Mouse (Mus musculus): ENCODE data around the gene Wdr93.

Gene Wdr93

GRCm38 (mm10) chr7:79744585-79744984 is 1.6 kb downstream of the Wdr93 start:
- intact Hi-C loops (cut with DNase I): loop anchor here (5.0 kb wide), 1 partner anchor 43 kb away; no protein-coding TSS in a partner anchor

DNA sequence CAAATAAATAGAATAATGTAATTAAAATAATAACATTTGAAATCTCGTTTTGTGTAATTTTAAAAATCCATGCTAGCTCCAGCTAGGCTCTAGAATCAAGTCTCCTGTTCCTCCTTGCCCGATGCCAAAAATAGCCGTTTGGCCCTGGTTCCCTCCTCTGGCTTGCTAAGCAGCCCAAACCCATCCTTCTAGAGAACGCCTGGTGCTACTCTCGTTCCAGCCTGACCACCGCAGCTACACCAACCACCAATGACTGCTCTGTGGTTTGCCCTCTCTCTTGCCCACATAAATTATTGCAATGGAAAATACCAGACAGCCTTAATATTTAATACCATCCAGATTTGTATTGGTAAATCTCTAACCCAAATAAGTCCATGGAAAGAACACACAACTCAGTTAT is 4.7 kb downstream of the Wdr93 start:
- intact Hi-C loops (cut with DNase I): no loop called here

DNA sequence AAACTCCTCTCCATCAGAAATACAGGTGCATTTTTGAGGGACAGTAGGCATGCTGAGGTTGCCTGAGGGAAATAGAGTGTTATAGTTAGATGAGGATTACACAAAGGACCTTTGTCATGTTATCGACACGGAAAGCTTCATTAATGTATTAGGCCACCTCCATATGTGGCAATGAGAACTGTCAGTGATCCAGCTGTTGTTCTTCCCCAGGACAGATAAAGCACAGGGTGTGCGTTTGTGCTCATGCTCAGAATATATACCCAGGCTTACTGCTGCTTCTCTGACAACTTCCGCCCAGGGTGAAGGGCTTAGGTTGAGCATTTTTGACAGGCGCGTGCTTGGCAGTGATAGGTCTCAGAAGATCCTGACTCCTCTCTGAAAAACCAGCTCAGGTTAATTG is 6.5 kb downstream of the Wdr93 start:
- intact Hi-C loops (cut with DNase I): no loop called here

DNA sequence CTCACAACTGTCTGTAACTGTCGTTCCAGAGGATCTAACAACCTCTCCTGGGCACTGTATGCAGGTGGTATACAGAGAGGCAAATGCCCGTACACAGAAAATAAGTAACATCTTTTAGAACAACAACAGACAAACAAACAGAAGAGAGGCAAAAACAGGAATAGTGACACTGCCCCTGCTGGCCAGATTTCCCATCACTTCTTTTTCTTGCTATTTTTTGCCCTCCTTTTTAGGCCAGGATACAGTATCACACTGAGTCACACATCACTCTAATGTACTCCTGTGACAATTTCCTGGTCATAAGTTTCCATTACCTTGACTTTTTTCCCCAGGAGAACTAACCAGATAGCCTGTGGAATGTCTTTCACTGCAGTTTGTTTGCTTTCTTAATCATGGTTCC is 13.4 kb downstream of the Wdr93 start:
- intact Hi-C loops (cut with DNase I): no loop called here

- intact Hi-C loops (cut with DNase I): no loop called here
Observed at GRCm38 (mm10) chr7:79758176-79758575, 15.2 kb downstream of the Wdr93 start.

DNA sequence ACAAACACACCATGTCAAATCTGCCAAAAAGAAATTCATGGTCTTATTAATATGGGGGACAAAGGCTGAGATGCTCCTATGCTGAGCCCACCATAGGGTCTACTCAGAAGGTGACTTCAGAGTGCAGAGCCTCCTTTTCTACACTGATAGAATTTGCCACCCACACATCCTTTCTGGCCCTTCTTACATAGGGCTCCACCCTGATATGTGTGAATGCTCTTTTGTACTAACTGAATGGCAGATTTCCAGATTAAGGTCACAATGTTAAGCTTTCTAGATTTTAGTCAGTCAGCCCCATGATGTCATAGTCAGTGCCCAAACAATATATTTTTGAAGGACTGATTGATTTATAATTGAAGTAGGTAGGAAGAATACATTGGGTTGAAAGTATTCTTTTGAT is 16.8 kb downstream of the Wdr93 start:
- intact Hi-C loops (cut with DNase I): no loop called here

DNA sequence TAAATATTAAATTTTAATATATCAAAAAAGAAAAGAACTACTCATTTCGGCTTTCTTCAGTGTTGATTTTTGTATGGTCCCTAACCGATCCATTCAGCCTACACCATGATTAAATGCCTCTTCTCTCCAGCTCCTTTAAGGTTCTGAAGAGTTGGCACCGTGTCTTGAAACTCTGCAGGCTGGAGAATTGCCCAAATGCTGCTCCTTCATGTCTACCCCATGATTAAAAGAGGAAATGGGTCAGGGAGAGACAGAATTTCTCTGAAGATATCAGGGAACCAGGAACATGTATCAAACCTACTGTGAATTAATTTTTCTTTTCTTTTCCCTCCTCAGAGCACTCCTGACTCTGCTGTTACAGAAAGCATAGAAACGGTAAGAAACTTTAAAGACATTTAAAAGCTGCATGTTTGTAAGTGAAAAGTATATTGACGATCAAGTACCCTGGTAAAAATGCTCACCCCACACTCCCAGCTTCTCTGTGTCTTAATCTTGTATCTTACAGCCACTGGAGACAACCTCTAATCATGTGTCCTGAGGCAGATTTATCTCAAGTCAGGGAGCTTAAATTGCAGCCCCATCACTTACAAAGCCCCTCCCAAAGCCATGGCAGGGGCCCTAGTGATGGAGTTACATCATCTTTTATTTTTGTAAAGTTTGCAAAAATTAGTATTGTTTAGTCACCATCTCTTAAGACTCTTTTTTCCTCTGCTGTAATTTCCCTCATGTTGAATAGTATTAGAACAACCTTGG is 18.3 kb downstream of the Wdr93 start:
- intact Hi-C loops (cut with DNase I): no loop called here

- intact Hi-C loops (cut with DNase I): no loop called here
Observed at GRCm38 (mm10) chr7:79762106-79762505, 19.1 kb downstream of the Wdr93 start.

DNA sequence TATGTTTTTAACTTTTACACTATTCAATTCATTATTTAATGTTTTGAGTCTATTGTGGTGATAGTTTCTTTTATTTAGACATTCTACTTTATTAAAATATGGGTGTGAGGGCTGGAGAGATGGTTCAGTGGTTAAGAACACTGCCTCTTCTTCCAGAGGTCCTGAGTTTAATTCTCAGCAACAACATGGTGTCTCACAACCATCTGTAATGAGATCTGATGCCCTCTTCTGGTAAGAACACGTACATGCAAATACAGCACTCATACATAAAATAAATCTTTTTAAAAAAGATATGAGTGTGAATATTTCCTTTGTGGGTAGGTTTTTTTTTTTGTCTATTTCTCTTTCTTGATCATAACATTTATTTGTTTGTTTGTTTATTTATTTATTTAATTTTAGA is 23.0 kb downstream of the Wdr93 start:
- intact Hi-C loops (cut with DNase I): no loop called here

DNA sequence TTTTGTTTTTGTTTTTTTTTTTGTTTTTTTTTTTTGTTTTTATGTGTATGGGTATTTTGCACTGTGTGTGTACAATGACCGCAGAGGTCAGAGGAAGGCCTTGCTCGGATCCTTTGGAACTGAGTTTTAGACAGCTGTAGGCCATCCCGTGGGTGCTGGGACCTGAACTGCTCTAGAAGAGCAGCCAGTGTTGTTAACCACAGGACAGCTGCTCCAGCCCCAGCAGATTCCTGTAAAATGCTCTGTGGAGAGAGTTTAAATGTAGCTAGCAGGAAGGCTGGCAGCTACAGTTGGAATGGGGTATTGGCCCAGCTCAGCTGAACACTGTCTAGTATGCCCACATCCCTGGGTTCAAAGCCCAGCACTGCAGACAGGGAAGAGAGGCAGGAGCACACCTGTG is 26.7 kb downstream of the Wdr93 start:
- intact Hi-C loops (cut with DNase I): no loop called here

DNA sequence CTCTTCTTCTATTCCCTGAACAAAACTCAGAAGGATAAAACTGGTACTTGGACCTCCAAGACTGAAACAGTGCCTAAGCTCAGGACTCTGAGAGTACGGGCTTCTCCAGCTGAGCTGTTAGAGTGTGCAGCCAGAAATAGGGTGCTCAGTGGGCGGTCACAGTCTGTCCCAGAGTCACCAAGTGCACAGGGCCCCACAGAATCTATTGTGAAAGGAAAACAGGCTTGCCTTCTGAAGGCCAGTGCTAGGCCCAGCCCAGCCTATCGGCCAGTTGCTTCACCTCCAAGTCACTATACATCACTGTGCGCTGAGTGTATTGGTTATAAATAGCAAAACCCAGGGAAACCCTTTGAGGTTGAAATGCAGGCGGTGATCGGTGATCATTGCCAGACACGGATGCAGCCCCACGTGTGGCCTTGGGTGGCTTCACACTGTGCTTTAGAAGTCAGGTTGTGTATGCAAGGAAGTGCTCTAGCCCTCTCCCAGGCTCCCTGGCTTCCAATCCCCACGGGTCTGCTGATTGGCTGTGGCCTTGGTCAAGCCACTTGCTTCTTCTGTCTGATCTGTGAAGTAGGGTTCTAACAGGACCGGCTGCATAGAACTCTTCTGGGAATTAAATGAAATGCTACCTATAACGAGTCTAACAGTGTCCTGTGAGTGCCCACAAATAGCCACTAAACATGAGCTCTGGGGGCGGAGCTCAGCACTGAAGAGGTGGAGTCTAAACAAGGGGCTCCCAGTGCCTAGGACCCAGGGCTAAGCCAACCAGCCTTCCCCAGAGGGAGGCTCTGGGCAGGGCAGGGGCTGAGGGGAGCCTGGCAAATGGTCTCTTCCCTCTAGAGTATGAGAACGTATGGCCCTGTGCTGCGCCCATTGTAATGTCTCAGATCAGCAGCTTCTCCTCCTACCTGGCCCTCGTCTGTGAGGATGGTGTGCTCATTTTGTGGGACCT is 28.9 kb downstream of the Wdr93 start:
- intact Hi-C loops (cut with DNase I): no loop called here

GRCm38 (mm10) chr7:79780647-79781626 is 38.0 kb downstream of the Wdr93 start:
- intact Hi-C loops (cut with DNase I): no loop called here

- intact Hi-C loops (cut with DNase I): no loop called here
Observed at GRCm38 (mm10) chr7:79781826-79782515, 39.0 kb downstream of the Wdr93 start.

DNA sequence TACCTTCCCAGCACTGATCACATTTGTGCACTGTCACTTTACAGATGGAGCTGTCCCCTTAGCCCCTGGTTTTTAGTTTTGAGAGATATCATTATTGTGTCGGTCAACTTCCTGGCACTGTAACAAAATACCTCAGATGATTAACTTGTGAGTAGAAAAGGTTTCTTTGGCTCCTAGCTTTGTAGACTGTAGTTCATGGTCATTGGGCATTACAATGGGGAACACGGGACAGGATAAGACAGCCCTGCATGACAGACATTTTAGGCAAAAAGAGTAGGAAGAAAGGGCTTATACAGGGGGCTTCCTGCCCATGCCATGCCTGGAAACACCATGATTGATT is 39.5 kb downstream of the Wdr93 start:
- intact Hi-C loops (cut with DNase I): no loop called here

GRCm38 (mm10) chr7:79786295-79786694 is 43.3 kb downstream of the Wdr93 start:
- intact Hi-C loops (cut with DNase I): loop anchor here (5.0 kb wide), 4 partner anchors 44 to 174 kb away; partner anchors contain the start of genes Pex11a, Ticrr and Wdr93

GRCm38 (mm10) chr7:79789812-79790211 is 46.8 kb downstream of the Wdr93 start:
- intact Hi-C loops (cut with DNase I): loop anchor here (5.0 kb wide), 4 partner anchors 48 to 178 kb away; partner anchors contain the start of genes Pex11a, Ticrr and Wdr93

GRCm38 (mm10) chr7:79792635-79793421 is 49.9 kb downstream of the Wdr93 start:
- intact Hi-C loops (cut with DNase I): no loop called here

- intact Hi-C loops (cut with DNase I): no loop called here
Observed at GRCm38 (mm10) chr7:79793688-79794087, 50.7 kb downstream of the Wdr93 start, which contains the start of gene Mesp1. TSS of gene Mesp1 (minus strand) at chr7:79793788.

DNA sequence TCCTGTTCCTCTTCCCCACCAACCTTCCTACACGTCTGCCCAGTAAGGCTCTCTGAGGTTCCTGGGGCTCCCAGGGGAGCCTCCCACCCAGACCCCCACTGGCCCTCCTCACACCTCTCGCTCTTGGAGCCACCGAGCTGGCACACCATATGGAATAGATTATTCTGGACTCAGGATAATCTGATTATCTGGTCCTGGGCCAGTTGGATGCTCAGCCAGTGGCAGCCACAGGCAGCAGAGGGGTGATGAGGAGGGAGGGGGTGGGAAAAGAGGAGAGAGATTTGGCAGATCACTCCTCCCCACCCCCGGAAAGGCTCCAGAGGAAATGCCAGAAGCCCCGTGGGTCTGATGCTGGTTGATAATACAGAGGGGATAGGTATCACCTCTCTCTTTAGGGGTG is 55.6 kb downstream of the Wdr93 start:
- intact Hi-C loops (cut with DNase I): loop anchor here (1.0 kb wide), 1 partner anchor 116 kb away; no protein-coding TSS in a partner anchor
